Mouse (Mus musculus) MEL (cell line): ENCODE results near the gene Rnf157.

Experiments
- CTCF ChIP-seq, 3 experiments: IDR thresholded peaks in 2 of 3; conservative IDR thresholded peaks in 1 of 3; 2 replicates each; pipeline ENCODE4 v1.5.1; 2011 to 2012; ENCODE audit warnings: low read length in 3 of 3, low read depth in 2 of 3, mild to moderate bottlenecking in 2 of 3, improper control_type of control experiment in 1 of 3, inconsistent platforms in 1 of 3, mixed read lengths in 1 of 3, moderate library complexity in 1 of 3; ENCODE audit not compliant: control insufficient read depth in 1 of 3, insufficient read depth in 1 of 3, poor library complexity in 1 of 3, severe bottlenecking in 1 of 3
- E2F4 ChIP-seq: IDR thresholded peaks from 2 replicates; pipeline ENCODE4 v1.6.1; 2011; ENCODE audit warnings: low read depth, low read length, improper control_type of control experiment, borderline replicate concordance
- EP300 ChIP-seq, 2 experiments: IDR thresholded peaks; 2 replicates each; pipeline ENCODE4 v1.6.1; 2011; ENCODE audit warnings: improper control_type of control experiment in 2 of 2, low read length in 2 of 2, low read depth in 1 of 2, mild to moderate bottlenecking in 1 of 2
- ETS1 ChIP-seq: IDR thresholded peaks from 2 replicates; pipeline ENCODE4 v1.6.1; 2012; ENCODE audit warnings: low read depth, mild to moderate bottlenecking, inconsistent platforms, low read length, improper control_type of control experiment, moderate library complexity
- GABPA ChIP-seq: IDR thresholded peaks from 2 replicates; pipeline ENCODE4 v1.6.1; 2012; ENCODE audit warnings: low read depth, mild to moderate bottlenecking, inconsistent platforms, low read length, improper control_type of control experiment, moderate library complexity
- MAX ChIP-seq: IDR thresholded peaks from 2 replicates; pipeline ENCODE4 v1.6.1; 2011; ENCODE audit warnings: low read length, improper control_type of control experiment
- MXI1 ChIP-seq: IDR thresholded peaks from 2 replicates; pipeline ENCODE4 v1.6.1; 2011; ENCODE audit warnings: mild to moderate bottlenecking, low read depth, low read length, improper control_type of control experiment
- NELFE ChIP-seq: IDR thresholded peaks from 2 replicates; pipeline ENCODE4 v1.6.1; 2011; ENCODE audit warnings: low read depth, low read length, improper control_type of control experiment
- POLR2A ChIP-seq, 2 experiments: IDR thresholded peaks; 2 replicates each; pipeline ENCODE4 v1.6.1; 2011 to 2012; ENCODE audit warnings: low read length in 2 of 2, mild to moderate bottlenecking in 2 of 2, control low read depth in 1 of 2, improper control_type of control experiment in 1 of 2, low read depth in 1 of 2, moderate library complexity in 1 of 2; ENCODE audit not compliant: control insufficient read depth in 1 of 2, insufficient read depth in 1 of 2, poor library complexity in 1 of 2
- POLR2AphosphoS2 ChIP-seq: IDR thresholded peaks from 2 replicates; pipeline ENCODE4 v1.6.1; 2011; ENCODE audit warnings: low read length, improper control_type of control experiment
- RCOR1 ChIP-seq: IDR thresholded peaks from 2 replicates; pipeline ENCODE4 v1.6.1; 2012; ENCODE audit warnings: low read depth, mild to moderate bottlenecking, inconsistent platforms, low read length, improper control_type of control experiment
- USF1 ChIP-seq: IDR thresholded peaks from 2 replicates; pipeline ENCODE4 v1.6.1; 2014; ENCODE audit warnings: low read depth, mild to moderate bottlenecking, inconsistent platforms, low read length, improper control_type of control experiment, moderate library complexity

DNA sequence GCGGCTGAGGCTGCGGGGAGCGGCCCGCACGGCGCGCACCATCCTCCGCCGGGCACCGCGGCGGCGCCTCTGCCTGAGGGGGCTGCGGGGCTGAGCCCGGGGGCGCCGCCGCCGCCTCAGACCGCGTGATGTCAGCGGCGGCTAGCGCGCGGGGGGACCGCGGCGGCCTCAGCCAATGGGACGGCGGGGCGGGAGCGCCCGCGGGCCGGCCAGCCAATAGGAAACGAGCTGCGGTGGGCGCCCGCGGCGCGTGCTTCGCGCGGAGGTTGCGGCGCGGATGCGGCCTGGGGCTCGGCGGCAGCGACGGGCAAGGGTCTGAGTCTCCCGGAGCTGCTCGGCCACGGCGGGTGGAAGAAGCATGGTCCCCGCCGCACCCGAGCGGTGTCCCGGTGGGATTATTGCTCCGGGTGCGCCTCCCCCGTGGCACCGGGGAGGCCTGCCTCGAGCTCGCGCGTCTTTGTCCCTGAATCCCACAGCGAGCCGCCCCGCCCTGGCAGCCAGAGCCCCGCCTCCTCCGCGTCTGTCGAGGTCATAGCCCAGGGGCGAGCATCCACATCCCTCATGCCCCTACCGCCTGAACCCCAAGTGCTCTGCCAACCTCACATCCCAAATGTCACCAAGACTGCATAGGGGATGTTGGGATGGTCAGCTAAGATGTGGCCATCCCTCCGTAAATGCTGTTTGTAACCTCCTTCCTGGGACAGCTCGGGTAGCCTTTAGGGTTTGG lies at the start of gene Rnf157:
- TF ChIP-seq CTCF (IDR thresholded peaks at IDR 0.05 in 2 of 3, conservative IDR thresholded peaks at IDR 0.05 in 1 of 3; ENCODE audit: control insufficient read depth in 1 of 3, insufficient read depth in 1 of 3, low read depth in 2 of 3, low read length in 3 of 3, poor library complexity in 1 of 3, severe bottlenecking in 1 of 3): no peak
- 0 out of 4 replicates have a peak, but pooled peaks have one; percentile 3 to 13 for TF ChIP-seq EP300 (IDR thresholded peaks at IDR 0.05; ENCODE audit: low read depth in 1 of 2, low read length in 2 of 2)
- peak; percentile 71 for TF ChIP-seq MXI1
- TF ChIP-seq MAX: peak; percentile 91
- peak; percentile 50 to 84; a peak in 3 of 4 replicates for TF ChIP-seq POLR2A (IDR thresholded peaks at IDR 0.05; ENCODE audit: control insufficient read depth in 1 of 2, insufficient read depth in 1 of 2, low read depth in 1 of 2, low read length in 2 of 2, poor library complexity in 1 of 2)
- peak; percentile 28; the same call in 1 of the 2 replicates for TF ChIP-seq USF1
- no peak for TF ChIP-seq GABPA
- TF ChIP-seq NELFE: peak; percentile 59
- no peak for TF ChIP-seq POLR2AphosphoS2
- no peak for TF ChIP-seq RCOR1
- no peak; the same call in 1 of the 2 replicates for TF ChIP-seq E2F4
- no peak; the same call in 1 of the 2 replicates for TF ChIP-seq ETS1
